Mouse (Mus musculus) layer of hippocampus, postnatal 10 days (tissue): ENCODE data around the gene Tet1. TPM values are rescaled to one million over a fixed set of nuclear protein-coding genes. Genes with fewer than 3 reads are reported as not detected.

Experiments used
- total RNA-seq, 2 experiments: library from RNA; stranded (reverse); gene quantifications; 2 replicates each; pipeline ENCODE4 v1.2.3; 2021

The Tet1 gene
- total RNA-seq, 2 experiments from 2014 or later: 54.0 to 56.4 TPM

Other genes starting within 250 kb of the Tet1 start
- 1 to 10 TPM; 3.2 to 3.5 TPM for gene Stox1, start 182.9 kb downstream of the Tet1 start, total RNA-seq
- 10 to 100 TPM; 55.2 to 71.8 TPM for gene Ccar1, start 116.7 kb downstream of the Tet1 start, total RNA-seq
- 10 to 100 TPM; 37.2 to 37.9 TPM for gene Slc25a16, start 11.6 kb upstream of the Tet1 start, total RNA-seq
- gene Dna2, start 38.0 kb upstream of the Tet1 start, total RNA-seq: 1 to 10 TPM; 2.2 to 2.9 TPM
- gene Rufy2, start 71.2 kb upstream of the Tet1 start, total RNA-seq: 10 to 100 TPM; 67.4 to 76.3 TPM
- gene Hnrnph3, start 115.2 kb upstream of the Tet1 start, total RNA-seq: 10 to 100 TPM; 33.8 to 51.7 TPM
- 1 to 10 TPM; 1.6 to 2.9 TPM for gene Pbld2, start 115.3 kb upstream of the Tet1 start, total RNA-seq
- under 1 TPM in 1 of 2 experiments, not detected in 1; 0.53 TPM for gene Pbld1, start 151.2 kb upstream of the Tet1 start, total RNA-seq
- 1 to 10 TPM; 2.1 to 2.6 TPM for gene Atoh7, start 190.7 kb upstream of the Tet1 start, total RNA-seq